In the genomic region with DNA sequence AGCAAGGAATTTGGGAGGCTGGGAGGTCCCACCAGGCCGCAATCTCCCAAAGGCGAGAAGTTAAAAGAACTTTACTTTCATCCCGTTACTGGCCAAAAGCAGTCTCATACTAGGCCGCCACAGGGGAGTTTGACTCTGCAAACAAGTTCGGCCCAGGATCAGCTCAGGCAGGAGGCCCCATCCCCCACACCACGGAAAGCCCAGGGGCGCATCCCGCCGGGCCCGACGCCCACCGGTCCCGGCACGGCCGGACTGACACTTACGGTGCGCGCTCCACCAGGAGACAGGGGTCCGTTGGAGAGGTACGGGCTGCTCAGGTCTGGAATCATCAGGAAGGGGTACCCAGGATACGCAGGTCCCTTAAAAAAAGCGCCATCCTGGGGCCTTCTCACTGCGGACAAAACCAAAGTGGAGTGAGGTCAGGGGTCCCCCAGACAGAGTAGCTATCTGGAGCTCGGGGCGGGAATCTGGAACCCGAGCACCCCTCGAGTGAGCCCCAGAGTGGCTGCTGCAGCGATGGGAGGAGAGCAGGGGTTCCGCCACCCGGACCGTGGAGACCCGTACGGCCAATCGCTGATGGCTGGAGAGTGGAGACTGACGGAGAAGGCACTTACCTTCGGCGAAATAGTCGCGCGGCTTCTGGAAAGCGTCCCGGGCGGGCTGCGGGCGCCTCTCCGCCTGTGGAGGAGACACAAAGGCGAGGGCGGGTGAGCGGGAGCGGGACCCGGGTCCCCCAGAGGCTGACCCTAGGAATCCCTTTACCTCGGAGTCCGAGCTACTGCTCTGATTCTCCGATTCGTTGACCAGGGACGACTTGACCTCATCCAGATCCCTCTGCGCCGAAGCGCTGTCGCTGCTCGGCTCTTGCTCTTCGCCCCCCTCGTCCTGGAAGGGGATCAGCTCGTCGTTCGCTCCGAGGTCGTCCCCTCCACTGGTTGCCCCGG, we compare ENCODE assay signal across 8 mouse cellular contexts. TPM values are rescaled to one million over a fixed set of nuclear protein-coding genes. Genes with fewer than 3 reads are reported as not detected.
A peak's percentile ranks its signal among the peaks of the same experiment; 100 is the strongest.
DNase-seq lines count a peak whose midpoint lies in the region; ATAC-seq and TF ChIP-seq lines count a peak whose summit lies in the region.

No protein-coding gene starts in this region.

- H3K27ac ChIP-seq in kidney, adult 2 months (ENCODE audit: insufficient read depth, low read depth, low read length) = peak overlapping the region; percentile 36
- H3K27ac ChIP-seq in lung, embryonic 15.5 days = peak overlapping the region; percentile 97

- DNase-seq in 3134 (ENCODE audit: extremely low read depth, insufficient read length, low spot score) (peak; percentile 71), Patski (ENCODE audit: low read depth, low spot score) (peak; percentile 7)
- peak; percentile 42 for DNase-seq in embryo, embryonic 11.5 days (ENCODE audit: low read depth, low spot score)
- DNase-seq in heart, adult 8-10 months (ENCODE audit: low spot score) = peak; percentile 45
- peak; percentile 44 for DNase-seq in kidney, adult 2 months
- DNase-seq in ovary, postnatal 10 days (ENCODE audit: low spot score) = peak; percentile 53
- DNase-seq in urinary bladder, postnatal 4 days (ENCODE audit: low spot score in 2 of 2) = peak; percentile 59 to 69

- no peak for TF ChIP-seq POLR2A in kidney, adult 2 months (IDR thresholded peaks at IDR 0.05; ENCODE audit: low read depth, low read length)

- H3K4me2 ChIP-seq in lung, embryonic 15.5 days = peak overlapping the region; percentile 63

- no peaks in the 10 kb centered on the region for H3K36me3 ChIP-seq in kidney, adult 2 months (ENCODE audit: control insufficient read depth, insufficient read depth, low read length)
- peaks cover 10% of the 10 kb centered on the region; the same call in 1 of the 2 replicates for H3K36me3 ChIP-seq in lung, embryonic 15.5 days

- peak overlapping the region; percentile 59 for H3K4me3 ChIP-seq in kidney, adult 2 months (ENCODE audit: insufficient read depth, low read depth, low read length)
- peak overlapping the region; percentile 94 for H3K4me3 ChIP-seq in lung, embryonic 15.5 days

- in situ Hi-C loops in Patski (cut with MboI; ENCODE audit: low pct_unique_long_range_greater_than_20kb) = loop anchor here (5.0 to 10.0 kb wide), 3 partner anchors 41 to 151 kb away; no protein-coding TSS in a partner anchor

- no peaks in the 10 kb centered on the region for H3K9me3 ChIP-seq in lung, embryonic 15.5 days

- no peaks in the 10 kb centered on the region for H3K4me1 ChIP-seq in kidney, adult 2 months (ENCODE audit: control insufficient read depth, insufficient read depth, low read length)
- peaks cover 14% of the 10 kb centered on the region for H3K4me1 ChIP-seq in lung, embryonic 15.5 days

- no peaks in the 10 kb centered on the region for H3K27me3 ChIP-seq in Patski
- no peaks in the 10 kb centered on the region for H3K27me3 ChIP-seq in kidney, adult 2 months (replicated peaks; ENCODE audit: control insufficient read depth, insufficient read depth, low read length)
- H3K27me3 ChIP-seq in lung, embryonic 15.5 days = no peaks in the 10 kb centered on the region

- WGBS in kidney, adult 2 months = 3% methylated on average over 69 of the region's 69 CpGs
- under 1% methylated on average over 68 of the region's 69 CpGs for WGBS in lung, embryonic 15.5 days

- CTCF ChIA-PET in Patski (lab: Charles Lee) = interaction anchor here (1.0 to 2.7 kb wide), 5 partner anchors 111 to 152 kb away, joined by 3 to 8 read pairs (median 7); no protein-coding TSS in a partner anchor

- TF ChIP-seq CTCF in Patski (IDR thresholded peaks at IDR 0.05) = no peak
- no peak for TF ChIP-seq CTCF in kidney, adult 2 months (conservative IDR thresholded peaks at IDR 0.05; ENCODE audit: insufficient read depth, insufficient read length, low read depth, low read length)

- H3K9ac ChIP-seq in lung, embryonic 15.5 days = peak overlapping the region; percentile 91

- POLR2A ChIA-PET in Patski (lab: Charles Lee) = interaction anchor here (0.7 to 1.0 kb wide), 2 partner anchors 48 to 75 kb away, joined by 3 read pairs; no protein-coding TSS in a partner anchor

- peak; percentile 28 for ATAC-seq in Patski
- ATAC-seq in lung, embryonic 15.5 days (ENCODE audit: borderline replicate concordance, extremely low read depth, low FRiP score, low TSS enrichment) = peak; percentile 27; the same call in 1 of the 2 replicates

RNA-seq across cellular contexts. Expression of a gene that starts 0.8 kb away (rescaled TPM):
- 8.8 TPM for polyA plus RNA-seq in Patski (2021)
- total RNA-seq in heart, adult 8-10 months (2022) = 1 to 10 TPM; 6.8 to 9.2 (median 7.9) TPM
- 13.2 and 16.3 TPM in 2 replicates for polyA plus RNA-seq in kidney, adult 2 months (2012; rRNA removed)
- polyA plus RNA-seq in lung, embryonic 15.5 days (2015; fragmentation: Nextera tagmentation; extraction: Ambion mirVana) = 31.5 and 33.8 TPM in 2 replicates

Comparison
In these comparisons a context has a peak if more than half of its experiments do, and no peak if none do; other contexts are left out.
1. Peak in every context shown above with its lines: DNase-seq, ATAC-seq, H3K4me3 ChIP-seq and H3K27ac ChIP-seq.
2. DNase-seq: peak in every context shown above with its lines; median percentile 71 in 3134; 64 in urinary bladder, postnatal 4 days; 53 in ovary, postnatal 10 days; 45 in heart, adult 8-10 months; 44 in kidney, adult 2 months; 42 in embryo, embryonic 11.5 days; 7 in Patski.